Mouse (Mus musculus): ENCODE data around the gene Asb7.

DNA sequence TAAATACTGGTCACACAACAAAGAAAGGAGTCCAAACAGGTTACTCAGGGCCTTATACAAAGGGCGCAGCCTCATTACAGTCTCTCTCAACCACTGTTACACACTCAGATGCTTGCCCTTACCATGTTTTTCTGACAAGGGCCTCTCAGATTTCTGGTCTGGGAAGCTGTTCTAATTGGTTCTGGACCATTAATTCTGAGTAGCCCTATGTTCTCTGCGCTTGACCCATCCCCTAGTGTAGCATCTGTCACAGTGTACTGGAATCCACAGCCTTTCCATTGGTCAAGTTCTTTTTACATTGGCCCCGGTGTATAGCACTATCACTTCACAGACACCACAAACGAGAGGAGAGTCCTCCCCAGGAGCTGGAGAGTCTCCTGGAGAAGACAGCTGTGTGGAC is 35.1 kb upstream of the Asb7 start:
- TF ChIP-seq POLR2A (IDR thresholded peaks at IDR 0.05; ENCODE audit: low read depth, low read length) = no peak
- no peak for TF ChIP-seq CTCF (IDR thresholded peaks at IDR 0.05; ENCODE audit: extremely low read depth, insufficient read depth, insufficient read length, insufficient replicate concordance)

Measured in spleen, adult 2 months (tissue).